Mouse (Mus musculus) kidney, adult 2 months (tissue): Measurements from ENCODE around the gene 4921507P07Rik.

ENCODE experiments used
- CTCF ChIP-seq: fragments of 200-500 bp; conservative IDR thresholded peaks from 2 replicates; pipeline ENCODE4 v1.5.1; 2011; ENCODE audit warnings: low read depth, mild to moderate bottlenecking, control low read depth, low read length, moderate library complexity, mixed read lengths; ENCODE audit not compliant: insufficient read depth, insufficient read length
- POLR2A ChIP-seq: fragments of 200-500 bp; IDR thresholded peaks from one replicate; pipeline ENCODE4 v1.6.1; 2011; ENCODE audit warnings: low read depth, low read length, control low read depth

- TF ChIP-seq CTCF (no peak), POLR2A (no peak)
Observed at GRCm38 (mm10) chr6:50535346-50535745, 61.1 kb downstream of the 4921507P07Rik start.
